Mouse (Mus musculus): ENCODE measurements around the gene Lamp3. TPM values are rescaled to one million over a fixed set of nuclear protein-coding genes. Genes with fewer than 3 reads are reported as not detected.
A peak's percentile ranks its signal among the peaks of the same experiment; 100 is the strongest.
"Not testable (repeated sequence)": the region's sequence is repeated elsewhere in the genome, so short reads cannot be mapped to it uniquely, and the experiment has no call there.

Lamp3 gene
- polyA plus RNA-seq (2011; ENCODE audit: insufficient read depth, insufficient read length, low read depth, missing spikeins), result 0.26 TPM in 1 of 2 replicates, not detected in the other

DNA sequence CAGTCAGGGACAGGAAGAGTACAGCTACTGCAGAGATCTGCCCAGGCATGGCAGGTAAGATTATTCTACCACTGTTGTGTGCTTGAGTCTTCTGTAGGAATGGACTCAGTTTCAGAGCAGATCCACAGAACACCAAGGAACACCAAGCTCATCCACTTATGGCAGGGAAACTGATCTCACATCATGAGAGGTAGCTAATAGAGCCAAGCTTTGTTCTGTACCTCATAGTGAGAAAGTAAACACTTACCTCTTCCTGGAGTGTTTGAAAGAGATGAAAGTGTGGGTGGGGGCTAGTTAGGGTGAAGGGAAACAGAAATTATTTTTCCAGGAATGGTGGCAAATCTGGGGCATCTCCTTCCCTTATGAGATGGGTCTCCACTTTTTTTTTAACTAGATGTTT lies at the start of gene Lamp3:
TSS of gene Lamp3 (minus strand) at position 160 of the 400 bp plus-strand sequence.
- Histone ChIP-seq H3K4me1 (ENCODE audit: control insufficient read depth, insufficient read depth, low read length) (no peaks in the 10 kb centered on the region), H3K27ac (ENCODE audit: insufficient read depth, low read length) (no peak within 1 kb of the TSS), H3K9me3 (replicated peaks; ENCODE audit: control insufficient read depth, insufficient read depth, low read length, poor library complexity, severe bottlenecking) (no peaks in the 10 kb centered on the region), H3K36me3 (ENCODE audit: control insufficient read depth, insufficient read depth, low read length, poor library complexity, severe bottlenecking) (no peaks in the 10 kb centered on the region), H3K4me3 (ENCODE audit: low read depth, low read length) (no peak within 1 kb of the TSS), H3K9ac (ENCODE audit: low read depth, poor library complexity, severe bottlenecking) (no peak within 1 kb of the TSS), H3K27me3 (ENCODE audit: control insufficient read depth, insufficient read depth, low read length, poor library complexity, severe bottlenecking) (no peaks in the 10 kb centered on the region)
- TF ChIP-seq POLR2A (IDR thresholded peaks at IDR 0.05; ENCODE audit: insufficient read depth, low read length) (no peak), EP300 (IDR thresholded peaks at IDR 0.05; ENCODE audit: insufficient read depth, low read depth, low read length) (no peak), CTCF (IDR thresholded peaks at IDR 0.05; ENCODE audit: low read depth, low read length) (no peak)

GRCm38 (mm10) chr16:19732896-19733295 lies 26.7 kb upstream of the Lamp3 start:
- no peak overlapping the region for H3K9ac ChIP-seq (ENCODE audit: low read depth, poor library complexity, severe bottlenecking)

DNA sequence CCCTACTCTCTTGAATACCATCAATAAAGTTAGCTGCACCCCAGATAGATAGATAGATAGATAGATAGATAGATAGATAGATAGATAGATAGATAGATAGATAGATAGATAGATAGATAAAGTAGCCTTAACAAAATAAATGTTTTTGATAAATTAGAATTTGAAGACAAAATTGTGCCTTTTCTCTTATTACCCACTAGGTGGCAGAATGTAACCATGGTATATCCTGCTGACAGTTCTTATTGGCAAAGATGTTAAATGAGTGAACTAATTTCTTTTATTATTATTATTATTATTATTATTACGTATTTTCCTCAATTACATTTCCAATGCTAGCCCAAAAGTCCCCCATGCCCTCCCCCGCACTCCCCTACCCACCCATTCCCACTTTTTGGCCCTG lies 18.0 kb upstream of the Lamp3 start:
- not testable (repeated sequence) for H3K36me3 ChIP-seq (ENCODE audit: control insufficient read depth, insufficient read depth, low read length, poor library complexity, severe bottlenecking); H3K4me1 ChIP-seq (ENCODE audit: control insufficient read depth, insufficient read depth, low read length); H3K27ac ChIP-seq (ENCODE audit: insufficient read depth, low read length); H3K9ac ChIP-seq (ENCODE audit: low read depth, poor library complexity, severe bottlenecking); H3K9me3 ChIP-seq (replicated peaks; ENCODE audit: control insufficient read depth, insufficient read depth, low read length, poor library complexity, severe bottlenecking); H3K4me3 ChIP-seq (ENCODE audit: low read depth, low read length); H3K27me3 ChIP-seq (ENCODE audit: control insufficient read depth, insufficient read depth, low read length, poor library complexity, severe bottlenecking)

More at GRCm38 (mm10) chr16:19732896-19733295, 26.7 kb upstream of the Lamp3 start:
- Histone ChIP-seq H3K9me3 (replicated peaks; ENCODE audit: control insufficient read depth, insufficient read depth, low read length, poor library complexity, severe bottlenecking) (no peaks in the 10 kb centered on the region; the same call in 1 of the 2 replicates), H3K36me3 (ENCODE audit: control insufficient read depth, insufficient read depth, low read length, poor library complexity, severe bottlenecking) (no peaks in the 10 kb centered on the region), H3K27ac (ENCODE audit: insufficient read depth, low read length) (no peak overlapping the region), H3K27me3 (ENCODE audit: control insufficient read depth, insufficient read depth, low read length, poor library complexity, severe bottlenecking) (no peaks in the 10 kb centered on the region), H3K4me1 (ENCODE audit: control insufficient read depth, insufficient read depth, low read length) (no peaks in the 10 kb centered on the region), H3K4me3 (ENCODE audit: low read depth, low read length) (no peak overlapping the region)
- TF ChIP-seq POLR2A (IDR thresholded peaks at IDR 0.05; ENCODE audit: insufficient read depth, low read length) (no peak), CTCF (IDR thresholded peaks at IDR 0.05; ENCODE audit: low read depth, low read length) (no peak)

- Histone ChIP-seq H3K4me3 (ENCODE audit: low read depth, low read length) (no peak overlapping the region), H3K27ac (ENCODE audit: insufficient read depth, low read length) (no peak overlapping the region), H3K9me3 (replicated peaks; ENCODE audit: control insufficient read depth, insufficient read depth, low read length, poor library complexity, severe bottlenecking) (no peaks in the 10 kb centered on the region), H3K27me3 (ENCODE audit: control insufficient read depth, insufficient read depth, low read length, poor library complexity, severe bottlenecking) (no peaks in the 10 kb centered on the region), H3K36me3 (ENCODE audit: control insufficient read depth, insufficient read depth, low read length, poor library complexity, severe bottlenecking) (no peaks in the 10 kb centered on the region), H3K4me1 (ENCODE audit: control insufficient read depth, insufficient read depth, low read length) (no peaks in the 10 kb centered on the region), H3K9ac (ENCODE audit: low read depth, poor library complexity, severe bottlenecking) (no peak overlapping the region)
- no peak for TF ChIP-seq EP300 (IDR thresholded peaks at IDR 0.05; ENCODE audit: insufficient read depth, low read depth, low read length)
- peak; percentile 40 for TF ChIP-seq CTCF (IDR thresholded peaks at IDR 0.05; ENCODE audit: low read depth, low read length)
- no peak for TF ChIP-seq POLR2A (IDR thresholded peaks at IDR 0.05; ENCODE audit: insufficient read depth, low read length)
Measured at GRCm38 (mm10) chr16:19720959-19721358, 14.8 kb upstream of the Lamp3 start.

- Histone ChIP-seq H3K4me1 (ENCODE audit: control insufficient read depth, insufficient read depth, low read length) (no peaks in the 10 kb centered on the region), H3K9ac (ENCODE audit: low read depth, poor library complexity, severe bottlenecking) (no peak overlapping the region), H3K9me3 (replicated peaks; ENCODE audit: control insufficient read depth, insufficient read depth, low read length, poor library complexity, severe bottlenecking) (no peaks in the 10 kb centered on the region), H3K27me3 (ENCODE audit: control insufficient read depth, insufficient read depth, low read length, poor library complexity, severe bottlenecking) (no peaks in the 10 kb centered on the region), H3K4me3 (ENCODE audit: low read depth, low read length) (no peak overlapping the region), H3K27ac (ENCODE audit: insufficient read depth, low read length) (no peak overlapping the region), H3K36me3 (ENCODE audit: control insufficient read depth, insufficient read depth, low read length, poor library complexity, severe bottlenecking) (no peaks in the 10 kb centered on the region)
- TF ChIP-seq CTCF (IDR thresholded peaks at IDR 0.05; ENCODE audit: low read depth, low read length) (no peak), EP300 (IDR thresholded peaks at IDR 0.05; ENCODE audit: insufficient read depth, low read depth, low read length) (no peak), POLR2A (IDR thresholded peaks at IDR 0.05; ENCODE audit: insufficient read depth, low read length) (no peak)
Measured at GRCm38 (mm10) chr16:19707381-19707780, 1.2 kb upstream of the Lamp3 start.

GRCm38 (mm10) chr16:19699207-19699606 lies 7.0 kb downstream of the Lamp3 start:
- H3K4me3 ChIP-seq (ENCODE audit: low read depth, low read length), result no peak overlapping the region
- no peaks in the 10 kb centered on the region for H3K9me3 ChIP-seq (replicated peaks; ENCODE audit: control insufficient read depth, insufficient read depth, low read length, poor library complexity, severe bottlenecking)
- TF ChIP-seq EP300 (IDR thresholded peaks at IDR 0.05; ENCODE audit: insufficient read depth, low read depth, low read length) (no peak), CTCF (IDR thresholded peaks at IDR 0.05; ENCODE audit: low read depth, low read length) (no peak), POLR2A (IDR thresholded peaks at IDR 0.05; ENCODE audit: insufficient read depth, low read length) (no peak)
- no peak overlapping the region for H3K9ac ChIP-seq (ENCODE audit: low read depth, poor library complexity, severe bottlenecking)
- no peaks in the 10 kb centered on the region for H3K27me3 ChIP-seq (ENCODE audit: control insufficient read depth, insufficient read depth, low read length, poor library complexity, severe bottlenecking)
- no peak overlapping the region for H3K27ac ChIP-seq (ENCODE audit: insufficient read depth, low read length)
- no peaks in the 10 kb centered on the region for H3K36me3 ChIP-seq (ENCODE audit: control insufficient read depth, insufficient read depth, low read length, poor library complexity, severe bottlenecking)
- H3K4me1 ChIP-seq (ENCODE audit: control insufficient read depth, insufficient read depth, low read length), result no peaks in the 10 kb centered on the region
